Mouse (Mus musculus): Measurements from ENCODE around the gene Ubr1.

Ubr1 gene

DNA sequence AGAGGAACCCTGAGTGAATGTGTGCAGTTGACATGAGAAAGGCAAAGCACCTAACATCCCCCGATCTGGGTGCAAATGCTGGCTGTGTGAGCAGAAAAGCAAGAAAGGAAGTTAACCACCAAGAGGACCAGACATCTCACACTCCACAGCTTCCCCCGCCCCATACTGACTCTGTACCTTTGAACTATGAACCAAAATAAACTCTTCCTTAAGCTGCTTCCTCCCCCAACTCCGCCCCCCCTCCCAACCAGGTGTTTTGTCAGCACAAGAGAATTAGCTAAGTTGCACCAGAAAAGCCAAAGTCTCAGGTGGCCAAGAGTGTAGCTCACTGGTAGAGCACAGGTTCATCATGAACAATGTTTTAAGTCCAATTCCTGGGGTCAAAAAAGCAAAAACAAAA is 117.4 kb downstream of the Ubr1 start:
- DNase-seq (ENCODE audit: low spot score in 2 of 2) = no peak

GRCm38 (mm10) chr2:120852626-120853025 is 117.9 kb downstream of the Ubr1 start:
- DNase-seq (ENCODE audit: low spot score in 2 of 2) = no peak

DNA sequence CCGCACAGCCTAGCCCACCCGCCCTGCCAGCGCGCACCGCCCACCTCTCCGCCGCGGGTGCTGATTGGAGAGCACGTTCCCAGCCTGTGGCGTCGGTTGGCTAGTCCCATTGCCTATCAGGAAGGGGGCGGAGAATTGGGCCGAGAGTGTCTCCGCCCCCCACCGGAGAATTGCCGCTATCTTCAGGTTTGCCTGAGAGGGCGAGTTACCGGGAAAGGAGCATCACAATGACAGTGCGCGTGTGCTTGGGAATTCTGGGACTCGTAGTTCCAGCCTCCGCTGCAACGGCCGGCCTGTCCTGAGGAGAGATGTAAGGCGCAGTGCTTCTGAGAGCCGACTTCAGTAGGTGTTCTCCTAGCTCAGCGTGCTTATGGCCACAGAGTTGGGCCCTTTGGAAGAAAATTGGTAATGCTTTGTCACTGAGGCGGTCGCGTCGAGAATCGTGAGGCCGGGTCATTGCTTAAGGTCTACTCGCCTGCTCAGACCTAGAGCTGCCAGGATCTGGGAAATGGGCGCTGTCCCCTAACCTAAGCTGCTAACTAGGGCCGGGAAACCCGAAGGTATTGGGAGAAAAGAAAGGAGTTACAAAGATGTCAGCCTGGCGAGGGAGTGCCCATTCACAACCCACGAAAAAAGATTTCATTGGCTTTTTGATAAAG is 120.0 kb downstream of the Ubr1 start, which contains the start of gene Ttbk2:
Ttbk2 (minus strand) TSS at position 181 of the 659 bp plus-strand sequence.
- DNase-seq (ENCODE audit: low spot score in 2 of 2) = peak; percentile 95 to 98

DNA sequence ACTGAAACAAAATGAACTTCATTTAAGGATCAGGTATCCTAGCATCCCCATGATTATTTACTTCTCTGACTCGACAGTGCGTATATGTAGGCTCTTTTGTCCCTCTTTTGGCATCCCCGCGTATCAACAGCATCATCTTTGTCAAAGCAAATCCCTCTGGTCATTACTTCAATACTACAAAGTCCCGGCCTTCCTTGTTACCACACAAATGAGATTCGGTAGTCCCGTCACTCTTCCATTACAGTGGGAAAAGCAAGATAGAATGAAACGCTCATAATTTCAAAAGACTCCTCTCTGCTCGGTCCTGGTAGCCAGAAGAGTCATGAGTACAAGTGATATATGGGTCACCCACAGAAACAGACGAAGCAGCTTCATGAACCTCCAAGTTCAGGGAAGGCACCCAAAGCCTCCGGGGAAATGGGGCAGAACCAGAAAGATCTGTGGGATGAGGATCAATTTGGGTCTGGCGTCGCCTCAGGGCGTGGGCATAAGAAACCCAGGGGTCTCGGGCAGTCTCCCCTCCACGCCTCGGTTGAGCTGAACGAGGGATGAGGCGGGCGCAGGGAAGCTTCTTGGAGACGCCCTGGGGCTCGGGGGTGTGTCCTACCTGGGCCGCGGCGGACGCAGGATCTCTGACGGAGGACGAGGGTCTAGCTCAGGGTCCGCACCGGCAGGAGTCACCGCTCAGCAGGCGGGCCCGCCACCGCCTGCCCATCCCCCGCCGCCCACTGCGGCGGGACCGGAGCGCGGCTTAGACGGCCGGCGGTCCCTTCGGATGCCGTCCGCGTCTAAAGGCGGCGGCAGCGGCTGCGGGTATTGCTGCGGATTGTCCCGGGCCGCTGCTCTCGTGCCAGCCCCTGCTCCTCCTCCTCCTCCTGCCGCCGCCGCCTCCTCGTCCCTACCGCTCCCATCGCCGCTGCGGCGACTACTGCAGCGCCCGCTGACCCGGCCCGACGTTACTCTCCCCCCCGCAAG is 120.8 kb downstream of the Ubr1 start, which contains the start of gene Cdan1:
Cdan1 (minus strand) TSS at position 680 of the 975 bp plus-strand sequence.
- peak in 1 of 2 experiments; percentile 22 for DNase-seq (ENCODE audit: low spot score in 2 of 2)

DNA sequence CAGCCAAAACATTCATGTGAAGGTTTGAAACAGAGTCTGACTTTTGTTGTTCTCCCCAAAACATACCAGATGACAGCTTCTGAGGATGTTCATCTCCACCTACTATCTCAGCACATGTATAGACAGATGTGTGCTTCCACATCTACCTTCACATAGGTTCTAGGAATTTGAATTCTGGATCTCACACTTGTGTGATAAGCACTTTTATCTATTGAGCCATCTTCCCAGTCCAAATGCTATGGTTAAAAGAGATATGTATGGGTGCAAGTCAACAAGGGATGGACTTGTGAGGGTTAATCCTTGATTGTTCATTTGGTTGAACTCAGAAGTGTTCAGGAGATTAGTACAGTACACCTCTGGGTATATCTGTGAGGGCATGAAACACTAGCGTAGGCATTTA is 125.2 kb downstream of the Ubr1 start:
- DNase-seq (ENCODE audit: low spot score in 2 of 2) = no peak

DNA sequence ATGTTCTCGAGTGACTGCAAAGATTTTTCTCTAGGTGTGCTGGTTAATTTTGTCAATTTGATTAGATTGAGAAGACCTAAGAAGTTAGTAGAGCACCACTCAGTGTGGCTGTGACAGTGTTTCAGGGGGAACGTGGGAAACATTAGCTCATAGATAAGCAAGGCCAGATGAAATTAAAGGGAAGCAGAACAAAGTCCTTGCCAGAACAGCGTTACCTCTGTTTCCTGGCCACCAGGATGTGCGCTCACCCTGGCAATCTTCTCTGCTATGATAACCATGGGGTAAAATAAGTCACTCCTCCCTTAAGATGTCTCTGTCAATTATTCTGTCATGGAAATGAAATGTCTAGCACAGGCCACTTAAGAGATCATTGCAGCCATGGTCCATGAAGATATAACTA is 126.5 kb downstream of the Ubr1 start:
- DNase-seq (ENCODE audit: low spot score in 2 of 2) = no peak

GRCm38 (mm10) chr2:120841211-120841610 is 129.3 kb downstream of the Ubr1 start:
- DNase-seq (ENCODE audit: low spot score in 2 of 2) = no peak

GRCm38 (mm10) chr2:120835167-120835566 is 135.3 kb downstream of the Ubr1 start:
- DNase-seq (ENCODE audit: low spot score in 2 of 2) = no peak

DNA sequence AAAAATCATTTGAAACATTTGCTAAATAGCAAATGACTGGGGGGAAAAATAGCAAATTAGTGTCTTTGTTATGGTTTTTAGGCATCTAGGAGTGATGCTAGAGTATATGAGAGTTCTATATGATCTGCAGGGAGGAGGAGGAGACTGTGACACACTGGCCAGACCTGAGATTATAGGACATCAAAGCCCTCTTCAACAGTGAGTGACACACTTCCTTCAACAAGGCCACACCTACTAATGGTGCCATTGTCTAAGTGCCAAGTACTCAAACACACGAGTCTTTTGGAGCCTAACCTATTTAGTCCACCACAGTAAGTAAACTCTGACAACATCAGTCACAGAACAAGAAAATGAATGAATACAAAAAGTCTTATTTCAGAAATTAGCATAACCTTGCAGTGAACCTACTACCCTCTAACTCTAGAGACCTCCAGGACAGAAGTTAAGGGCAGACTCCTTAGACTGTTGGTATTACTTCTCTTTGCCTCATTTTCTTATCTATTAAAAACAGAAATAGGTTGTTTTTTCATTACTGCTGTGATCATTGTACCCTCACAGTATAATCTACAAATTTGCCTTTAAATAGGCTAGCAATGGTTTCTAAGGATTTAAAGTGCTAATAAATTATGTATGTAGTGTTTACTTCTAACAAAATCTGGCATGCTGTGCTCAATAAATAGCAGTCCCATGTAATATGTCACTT is 143.4 kb downstream of the Ubr1 start:
- no peak for DNase-seq (ENCODE audit: low spot score in 2 of 2)
